Comparison of ENCODE assay signal across 9 mouse cellular contexts in the genomic region with DNA sequence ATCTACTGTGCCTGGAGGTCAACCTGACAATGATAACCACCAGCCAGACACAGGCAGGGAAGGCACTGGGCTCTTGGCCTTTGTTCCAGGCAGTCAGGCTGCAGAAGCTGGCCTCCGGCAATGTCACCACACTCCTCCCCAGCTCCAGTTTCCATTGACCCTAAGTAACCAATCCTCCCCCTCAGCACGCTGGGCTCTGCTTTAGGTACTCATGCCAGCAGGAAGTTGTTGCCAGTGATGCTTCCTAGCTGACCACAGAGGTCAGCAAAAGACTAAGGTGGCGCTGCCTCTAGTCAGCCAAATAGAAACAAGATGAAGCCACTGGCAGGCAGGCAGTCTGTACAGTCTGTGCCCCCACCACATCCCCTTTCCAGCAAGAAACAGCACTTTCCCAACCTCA. TPM values are rescaled to one million over a fixed set of nuclear protein-coding genes. Genes with fewer than 3 reads are reported as not detected.
DNase-seq lines count a peak whose midpoint lies in the region; ATAC-seq lines count a peak whose summit lies in the region.
"Had no signal": no experiment of that assay in that cellular context is flagged by ENCODE, and none has a peak within 500 bp of the region (broad histone marks: within the 10 kb centered on the region; RNA-seq: fewer than 3 reads in every experiment).

No protein-coding gene starts in this region.

- no peak overlapping the region for H3K4me3 ChIP-seq in liver, embryonic 13.5 days (replicated peaks)
- H3K4me3 ChIP-seq in forebrain, embryonic 16.5 days (replicated peaks; ENCODE audit: low read length), result no peak overlapping the region
- no peak overlapping the region for H3K4me3 ChIP-seq in forebrain, embryonic 12.5 days (replicated peaks)
- H3K4me3 ChIP-seq: midbrain, embryonic 12.5 days had no signal

- peak overlapping the region; percentile 51; the same call in 1 of the 2 replicates for H3K27ac ChIP-seq in liver, embryonic 13.5 days
- H3K27ac ChIP-seq in forebrain, embryonic 16.5 days (ENCODE audit: low read length), result no peak overlapping the region
- H3K27ac ChIP-seq in forebrain, embryonic 12.5 days, result no peak overlapping the region

- DNase-seq in adrenal gland, postnatal 14 days, result peak; percentile 58
- DNase-seq in adrenal gland, postnatal 25 days, result no peak
- peak; percentile 46 for DNase-seq in urinary bladder, postnatal 14 days (ENCODE audit: low spot score)
- no peak for DNase-seq in urinary bladder, postnatal 25 days (ENCODE audit: low spot score)
- no peak for DNase-seq in liver, embryonic 13.5 days
- DNase-seq in left cerebral cortex, postnatal 36 days (ENCODE audit: low spot score in 2 of 2), result no peak

- no peaks in the 10 kb centered on the region for H3K27me3 ChIP-seq in liver, embryonic 13.5 days
- H3K27me3 ChIP-seq in forebrain, embryonic 16.5 days (replicated peaks; ENCODE audit: control insufficient read depth, insufficient read depth, low read length), result no peaks in the 10 kb centered on the region
- no peaks in the 10 kb centered on the region for H3K27me3 ChIP-seq in forebrain, embryonic 12.5 days
- H3K27me3 ChIP-seq: midbrain, embryonic 12.5 days had no signal

- no peaks in the 10 kb centered on the region for H3K36me3 ChIP-seq in liver, embryonic 13.5 days
- H3K36me3 ChIP-seq in forebrain, embryonic 16.5 days (ENCODE audit: control insufficient read depth, insufficient read depth), result no peaks in the 10 kb centered on the region
- H3K36me3 ChIP-seq in forebrain, embryonic 12.5 days (replicated peaks), result no peaks in the 10 kb centered on the region
- H3K36me3 ChIP-seq: midbrain, embryonic 12.5 days had no signal

- H3K9ac ChIP-seq in liver, embryonic 13.5 days, result no peak overlapping the region
- H3K9ac ChIP-seq in forebrain, embryonic 16.5 days (replicated peaks; ENCODE audit: low read depth, low read length), result no peak overlapping the region
- H3K9ac ChIP-seq in forebrain, embryonic 12.5 days, result no peak overlapping the region
- H3K9ac ChIP-seq: midbrain, embryonic 12.5 days had no signal

- H3K4me2 ChIP-seq in liver, embryonic 13.5 days, result no peak overlapping the region
- no peak overlapping the region for H3K4me2 ChIP-seq in forebrain, embryonic 16.5 days (ENCODE audit: low read length)
- H3K4me2 ChIP-seq in forebrain, embryonic 12.5 days, result no peak overlapping the region
- H3K4me2 ChIP-seq: midbrain, embryonic 12.5 days had no signal

- WGBS in liver, embryonic 13.5 days (ENCODE audit: insufficient replicate concordance), result 67% methylated on average over 3 of the region's 3 CpGs
- WGBS in forebrain, embryonic 16.5 days, result 84% methylated on average over 3 of the region's 3 CpGs
- WGBS in forebrain, embryonic 12.5 days, result 78% methylated on average over 3 of the region's 3 CpGs

- H3K4me1 ChIP-seq in liver, embryonic 13.5 days (replicated peaks), result peaks cover 96% of the 10 kb centered on the region
- H3K4me1 ChIP-seq in forebrain, embryonic 16.5 days (replicated peaks; ENCODE audit: control insufficient read depth, insufficient read depth, low read length), result peaks cover 38% of the 10 kb centered on the region
- peaks cover 48% of the 10 kb centered on the region for H3K4me1 ChIP-seq in forebrain, embryonic 12.5 days

- H3K9me3 ChIP-seq in liver, embryonic 13.5 days (replicated peaks), result no peaks in the 10 kb centered on the region
- no peaks in the 10 kb centered on the region for H3K9me3 ChIP-seq in forebrain, embryonic 16.5 days (ENCODE audit: control insufficient read depth, low read length)
- H3K9me3 ChIP-seq in forebrain, embryonic 12.5 days, result no peaks in the 10 kb centered on the region
- H3K9me3 ChIP-seq: midbrain, embryonic 12.5 days had no signal

- intact Hi-C loops in left cerebral cortex, postnatal 36 days (cut with DNase I), result no loop called here

- ATAC-seq in liver, embryonic 13.5 days (ENCODE audit: low read depth), result no peak
- ATAC-seq in forebrain, embryonic 16.5 days, result no peak
- no peak for ATAC-seq in forebrain, embryonic 12.5 days (ENCODE audit: low FRiP score)

RNA-seq across cellular contexts. Expression of a gene that starts 34.7 kb away (rescaled TPM):
- 70.0 and 85.3 TPM in 2 replicates for total RNA-seq in adrenal gland, postnatal 14 days (2021)
- 85.5 and 96.0 TPM in 2 replicates for total RNA-seq in adrenal gland, postnatal 25 days (2021)
- 17.7 and 21.0 TPM in 2 replicates for polyA plus RNA-seq in liver, embryonic 13.5 days (2015; fragmentation: Nextera tagmentation; extraction: Ambion mirVana)
- polyA plus RNA-seq in forebrain, embryonic 16.5 days (2015; fragmentation: Nextera tagmentation; extraction: Ambion mirVana), result 41.2 and 43.8 TPM in 2 replicates
- 100 to 1,000 TPM; 134 to 160 TPM for total RNA-seq in left cerebral cortex, postnatal 36 days (2021)
- polyA plus RNA-seq in forebrain, embryonic 12.5 days (2016; fragmentation: Nextera tagmentation; extraction: Ambion mirVana), result 47.6 and 53.5 TPM in 2 replicates

RNA-seq across cellular contexts. Expression of a gene that starts 39.8 kb away (rescaled TPM):
- total RNA-seq in adrenal gland, postnatal 14 days (2021), result 3.4 and 4.1 TPM in 2 replicates
- total RNA-seq in adrenal gland, postnatal 25 days (2021), result 5.6 and 6.0 TPM in 2 replicates
- 1.4 and 1.8 TPM in 2 replicates for polyA plus RNA-seq in liver, embryonic 13.5 days (2015; fragmentation: Nextera tagmentation; extraction: Ambion mirVana)
- 45.8 and 49.2 TPM in 2 replicates for polyA plus RNA-seq in forebrain, embryonic 16.5 days (2015; fragmentation: Nextera tagmentation; extraction: Ambion mirVana)
- total RNA-seq in left cerebral cortex, postnatal 36 days (2021), result 10 to 100 TPM; 14.9 to 16.0 TPM
- 88.6 and 89.4 TPM in 2 replicates for polyA plus RNA-seq in forebrain, embryonic 12.5 days (2016; fragmentation: Nextera tagmentation; extraction: Ambion mirVana)

Comparison
In these comparisons a context has a peak if more than half of its experiments do, and no peak if none do; other contexts are left out.
1. DNase-seq: peak in adrenal gland, postnatal 14 days (single experiment) and urinary bladder, postnatal 14 days (single experiment); none in adrenal gland, postnatal 25 days (single experiment), urinary bladder, postnatal 25 days (single experiment), liver, embryonic 13.5 days (single experiment) and left cerebral cortex, postnatal 36 days (0 of 2).